Mouse (Mus musculus): ENCODE measurements around the gene Wdr59. TPM values are rescaled to one million over a fixed set of nuclear protein-coding genes. Genes with fewer than 3 reads are reported as not detected.

The Wdr59 gene
- polyA plus RNA-seq, 1 experiment from 2014 or later: 7.7 TPM

DNA sequence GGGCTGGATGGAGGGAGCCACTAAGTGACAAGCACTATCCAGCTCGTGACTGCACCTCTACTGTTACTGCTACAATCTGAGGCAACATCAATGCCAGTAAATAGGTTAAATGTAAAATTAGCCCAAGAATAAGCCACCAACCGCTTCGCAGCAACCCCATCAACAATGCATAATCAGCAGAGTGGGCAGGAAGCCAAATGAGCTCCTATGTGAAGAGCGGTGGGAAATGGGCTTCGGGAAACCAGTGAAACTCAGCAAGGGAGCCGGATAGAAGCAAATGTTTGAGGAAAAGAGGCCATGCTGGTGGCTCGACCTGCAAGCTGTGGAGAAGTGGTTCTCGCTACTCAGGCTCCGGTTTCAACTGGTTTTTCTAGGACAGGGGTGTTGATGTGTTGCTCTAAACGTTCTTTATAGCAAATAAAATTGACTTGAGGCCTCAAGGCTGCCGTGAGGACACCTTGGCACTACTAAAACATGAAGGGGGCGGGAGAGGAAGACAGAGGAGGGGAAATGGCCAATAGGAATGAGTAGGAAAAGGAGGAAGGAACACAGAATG lies 50.3 kb downstream of the Wdr59 start:
- H3K27ac ChIP-seq: no peak overlapping the region

GRCm38 (mm10) chr8:111469013-111469412 lies 52.9 kb downstream of the Wdr59 start:
- WGBS: 53% methylated on average over 6 of the region's 6 CpGs
- Histone ChIP-seq H3K4me3 (no peak overlapping the region), H3K9ac (no peak overlapping the region), H3K4me2 (replicated peaks) (no peak overlapping the region), H3K4me1 (peaks cover 8% of the 10 kb centered on the region; the same call in 1 of the 2 replicates), H3K9me3 (replicated peaks) (no peaks in the 10 kb centered on the region), H3K36me3 (peaks cover 5% of the 10 kb centered on the region), H3K27ac (no peak overlapping the region), H3K27me3 (no peaks in the 10 kb centered on the region)
- no peak for ATAC-seq (ENCODE audit: low FRiP score)

More for the DNA sequence above, 50.3 kb downstream of the Wdr59 start:
- WGBS: 81% methylated on average over 12 of the region's 12 CpGs
- no peak overlapping the region for H3K4me3 ChIP-seq
- H3K4me2 ChIP-seq (replicated peaks): no peak overlapping the region
- H3K9ac ChIP-seq: no peak overlapping the region
- H3K27me3 ChIP-seq: no peaks in the 10 kb centered on the region
- no peaks in the 10 kb centered on the region for H3K9me3 ChIP-seq (replicated peaks)
- H3K36me3 ChIP-seq: peaks cover 18% of the 10 kb centered on the region
- ATAC-seq (ENCODE audit: low FRiP score): no peak
- H3K4me1 ChIP-seq: peaks cover 8% of the 10 kb centered on the region; the same call in 1 of the 2 replicates

DNA sequence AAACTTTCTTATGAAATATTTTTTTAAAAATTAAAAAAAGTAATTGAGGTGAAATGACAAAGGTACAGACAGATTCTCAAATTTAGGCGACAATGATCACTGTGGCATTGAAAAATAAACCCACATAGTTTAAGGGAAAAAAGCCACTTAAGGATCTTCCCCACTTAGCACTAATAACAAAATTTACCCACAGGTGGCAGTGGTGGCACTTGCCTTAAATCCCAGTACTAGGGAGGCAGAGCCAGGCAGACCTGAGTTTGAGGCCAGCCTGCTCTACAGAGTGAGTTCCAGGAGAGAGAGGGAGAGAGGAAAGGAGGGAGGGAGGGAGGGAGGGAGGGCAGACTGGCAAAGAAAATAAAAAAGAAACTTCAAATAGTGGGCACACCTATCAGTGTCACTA lies 56.6 kb downstream of the Wdr59 start:
- no peak overlapping the region for H3K9ac ChIP-seq
- ATAC-seq (ENCODE audit: low FRiP score): no peak
- 90% methylated on average over 1 of the region's 1 CpGs for WGBS
- peaks cover 5% of the 10 kb centered on the region; the same call in 1 of the 2 replicates for H3K4me1 ChIP-seq
- peaks cover 5% of the 10 kb centered on the region; the same call in 1 of the 2 replicates for H3K36me3 ChIP-seq
- no peak overlapping the region for H3K27ac ChIP-seq
- no peak overlapping the region for H3K4me3 ChIP-seq
- H3K27me3 ChIP-seq: no peaks in the 10 kb centered on the region
- no peaks in the 10 kb centered on the region for H3K9me3 ChIP-seq (replicated peaks)
- H3K4me2 ChIP-seq (replicated peaks): no peak overlapping the region

DNA sequence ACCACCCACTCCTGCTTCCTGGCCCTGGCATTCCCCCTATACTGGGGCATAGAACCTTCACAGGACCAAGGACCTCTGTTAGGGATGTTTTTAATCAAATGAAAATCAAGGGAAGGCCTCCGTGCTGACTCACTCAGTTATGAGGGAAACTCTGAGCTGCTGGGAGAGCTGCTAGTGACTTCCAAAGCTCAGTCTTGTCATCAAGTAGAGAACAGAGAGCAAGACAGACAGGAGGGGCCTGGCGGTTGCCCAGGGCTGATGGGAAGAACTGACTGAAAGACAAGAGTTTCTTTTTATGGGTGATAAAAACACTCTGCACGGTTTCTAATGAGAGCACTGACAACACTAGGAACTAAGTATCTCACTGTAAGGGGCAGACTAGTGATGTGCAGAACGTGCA lies 57.4 kb downstream of the Wdr59 start:
- Histone ChIP-seq H3K9ac (no peak overlapping the region), H3K4me1 (peaks cover 5% of the 10 kb centered on the region; the same call in 1 of the 2 replicates), H3K36me3 (peaks cover 7% of the 10 kb centered on the region; the same call in 1 of the 2 replicates), H3K4me2 (replicated peaks) (no peak overlapping the region), H3K27ac (no peak overlapping the region), H3K4me3 (no peak overlapping the region), H3K27me3 (no peaks in the 10 kb centered on the region), H3K9me3 (replicated peaks) (no peaks in the 10 kb centered on the region)
- ATAC-seq (ENCODE audit: low FRiP score): no peak
- 80% methylated on average over 4 of the region's 4 CpGs for WGBS

DNA sequence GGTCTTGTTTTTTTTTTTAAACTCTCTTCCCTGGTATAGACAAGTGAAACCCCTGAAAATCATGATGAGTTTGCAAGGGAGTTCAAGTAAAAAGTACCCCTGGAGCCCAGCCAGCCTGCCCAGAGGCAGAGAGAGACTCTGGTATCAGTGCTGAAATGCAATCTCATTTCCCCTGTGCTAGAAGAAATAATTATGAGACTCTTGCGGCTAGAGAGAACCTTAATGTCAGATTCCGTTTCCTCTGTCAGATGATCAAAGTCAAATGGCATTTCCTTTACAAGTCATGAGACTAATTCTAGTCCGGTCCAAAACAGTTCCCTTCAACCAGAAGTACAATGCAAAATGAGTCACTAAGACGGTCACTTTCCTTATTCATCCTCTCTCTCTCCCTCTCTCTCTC lies 72.2 kb downstream of the Wdr59 start:
- H3K9ac ChIP-seq: no peak overlapping the region
- peaks cover 15% of the 10 kb centered on the region for H3K36me3 ChIP-seq
- H3K4me2 ChIP-seq (replicated peaks): no peak overlapping the region
- H3K4me1 ChIP-seq: no peaks in the 10 kb centered on the region
- no peaks in the 10 kb centered on the region for H3K27me3 ChIP-seq
- no peak for ATAC-seq (ENCODE audit: low FRiP score)
- H3K27ac ChIP-seq: no peak overlapping the region
- no peak overlapping the region for H3K4me3 ChIP-seq
- H3K9me3 ChIP-seq (replicated peaks): no peaks in the 10 kb centered on the region
- 77% methylated on average over 4 of the region's 4 CpGs for WGBS

- 74% methylated on average over 4 of the region's 4 CpGs for WGBS
- Histone ChIP-seq H3K9me3 (replicated peaks) (no peaks in the 10 kb centered on the region), H3K4me1 (no peaks in the 10 kb centered on the region), H3K4me2 (replicated peaks) (no peak overlapping the region), H3K9ac (no peak overlapping the region), H3K4me3 (no peak overlapping the region), H3K36me3 (peaks cover 12% of the 10 kb centered on the region), H3K27ac (no peak overlapping the region), H3K27me3 (no peaks in the 10 kb centered on the region)
- ATAC-seq (ENCODE audit: low FRiP score): no peak
Measured at GRCm38 (mm10) chr8:111445960-111446660, 75.8 kb downstream of the Wdr59 start.

DNA sequence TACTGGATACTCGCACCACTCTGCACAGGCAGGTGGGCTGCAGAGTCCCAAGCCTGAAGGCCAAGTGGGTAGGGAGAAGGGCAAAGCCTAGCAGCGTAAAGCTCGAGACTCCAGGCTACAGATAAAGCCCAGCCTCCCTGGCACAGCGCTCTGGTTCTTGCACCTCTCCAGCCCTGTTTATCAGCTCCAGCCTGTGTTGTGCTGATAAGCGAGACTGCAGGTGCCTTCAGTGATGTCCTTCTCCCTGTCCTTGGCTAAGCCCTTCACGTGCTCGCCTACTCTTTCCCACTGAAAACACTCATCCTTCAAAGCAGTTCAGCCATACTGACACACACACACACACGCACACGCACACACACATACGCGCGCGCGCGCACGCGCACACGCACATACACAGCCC lies 76.3 kb downstream of the Wdr59 start:
- H3K4me3 ChIP-seq: no peak overlapping the region
- H3K9me3 ChIP-seq (replicated peaks): no peaks in the 10 kb centered on the region
- H3K27ac ChIP-seq: no peak overlapping the region
- H3K36me3 ChIP-seq: peaks cover 8% of the 10 kb centered on the region
- no peak overlapping the region for H3K4me2 ChIP-seq (replicated peaks)
- H3K4me1 ChIP-seq: no peaks in the 10 kb centered on the region
- no peaks in the 10 kb centered on the region for H3K27me3 ChIP-seq
- no peak overlapping the region for H3K9ac ChIP-seq
- ATAC-seq (ENCODE audit: low FRiP score): no peak
- 91% methylated on average over 18 of the region's 18 CpGs for WGBS

- H3K9me3 ChIP-seq (replicated peaks): no peaks in the 10 kb centered on the region
- H3K4me1 ChIP-seq: no peaks in the 10 kb centered on the region
- 87% methylated on average over 4 of the region's 4 CpGs for WGBS
- H3K27ac ChIP-seq: no peak overlapping the region
- H3K27me3 ChIP-seq: no peaks in the 10 kb centered on the region
- no peak overlapping the region for H3K4me2 ChIP-seq (replicated peaks)
- H3K9ac ChIP-seq: no peak overlapping the region
- peaks cover 8% of the 10 kb centered on the region for H3K36me3 ChIP-seq
- no peak for ATAC-seq (ENCODE audit: low FRiP score)
- no peak overlapping the region for H3K4me3 ChIP-seq
Measured at GRCm38 (mm10) chr8:111444245-111444644, 77.6 kb downstream of the Wdr59 start.

DNA sequence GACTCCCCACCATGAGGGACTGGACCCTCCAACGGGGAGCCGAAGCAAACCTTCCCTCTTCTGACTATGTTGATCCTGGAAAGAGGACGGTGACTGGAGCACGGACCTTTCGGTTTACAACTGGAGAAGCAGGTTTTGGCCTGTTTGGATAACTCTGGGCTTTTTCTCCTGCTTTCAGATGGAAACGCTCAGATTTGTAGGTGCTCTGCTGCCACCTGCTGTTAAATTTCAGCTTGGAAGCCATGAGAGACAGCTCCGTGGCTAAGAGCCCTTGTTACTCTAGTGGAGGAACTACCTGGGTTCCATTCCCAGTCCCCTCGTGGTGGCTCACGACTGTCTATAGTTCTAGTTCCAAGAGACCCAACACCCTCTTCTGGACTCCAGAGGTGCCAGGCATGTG lies 82.7 kb downstream of the Wdr59 start:
- ATAC-seq (ENCODE audit: low FRiP score): no peak
- H3K27ac ChIP-seq: no peak overlapping the region
- no peaks in the 10 kb centered on the region for H3K36me3 ChIP-seq
- no peaks in the 10 kb centered on the region for H3K27me3 ChIP-seq
- no peaks in the 10 kb centered on the region for H3K9me3 ChIP-seq (replicated peaks)
- H3K9ac ChIP-seq: no peak overlapping the region
- H3K4me1 ChIP-seq: no peaks in the 10 kb centered on the region
- H3K4me2 ChIP-seq (replicated peaks): no peak overlapping the region
- H3K4me3 ChIP-seq: no peak overlapping the region
- WGBS: 16% methylated on average over 9 of the region's 9 CpGs

- H3K27ac ChIP-seq: no peak overlapping the region
- WGBS: 69% methylated on average over 11 of the region's 11 CpGs
- no peaks in the 10 kb centered on the region for H3K4me1 ChIP-seq
- H3K4me2 ChIP-seq (replicated peaks): no peak overlapping the region
- H3K27me3 ChIP-seq: no peaks in the 10 kb centered on the region
- ATAC-seq (ENCODE audit: low FRiP score): no peak
- no peak overlapping the region for H3K9ac ChIP-seq
- no peak overlapping the region for H3K4me3 ChIP-seq
- no peaks in the 10 kb centered on the region for H3K36me3 ChIP-seq
- no peaks in the 10 kb centered on the region for H3K9me3 ChIP-seq (replicated peaks)
Measured at GRCm38 (mm10) chr8:111435071-111435828, 86.6 kb downstream of the Wdr59 start.

DNA sequence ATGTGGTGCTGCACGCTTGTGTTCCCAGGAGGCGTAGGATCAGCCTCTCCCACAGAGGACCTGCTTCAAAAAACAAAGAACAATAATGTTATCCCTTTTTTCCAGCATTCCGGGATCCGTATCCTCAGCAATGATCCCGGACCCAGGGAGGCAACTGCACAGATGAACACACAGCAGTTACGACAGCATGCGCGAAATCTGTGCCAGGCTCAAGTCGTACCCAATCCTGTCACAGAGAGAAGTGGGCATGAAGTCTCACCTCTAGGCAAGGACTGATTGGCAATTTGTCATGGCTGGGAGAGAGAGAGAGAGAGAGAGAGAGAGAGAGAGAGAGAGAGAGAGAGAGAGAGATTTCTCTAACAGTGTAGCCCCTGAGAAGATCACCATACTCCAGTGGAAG lies 97.2 kb downstream of the Wdr59 start:
- no peak for ATAC-seq (ENCODE audit: low FRiP score)
- Histone ChIP-seq H3K4me1 (no peaks in the 10 kb centered on the region), H3K4me2 (replicated peaks) (no peak overlapping the region), H3K27me3 (no peaks in the 10 kb centered on the region), H3K27ac (no peak overlapping the region), H3K4me3 (no peak overlapping the region), H3K9me3 (replicated peaks) (no peaks in the 10 kb centered on the region), H3K9ac (no peak overlapping the region), H3K36me3 (no peaks in the 10 kb centered on the region)
- WGBS: 89% methylated on average over 9 of the region's 9 CpGs

- 88% methylated on average over 11 of the region's 11 CpGs for WGBS
Measured at GRCm38 (mm10) chr8:111424181-111424580, 97.7 kb downstream of the Wdr59 start.

More at GRCm38 (mm10) chr8:111424181-111424580, 97.7 kb downstream of the Wdr59 start:
- Histone ChIP-seq H3K4me2 (replicated peaks) (no peak overlapping the region), H3K27me3 (no peaks in the 10 kb centered on the region), H3K9me3 (replicated peaks) (no peaks in the 10 kb centered on the region), H3K4me3 (no peak overlapping the region), H3K9ac (no peak overlapping the region), H3K36me3 (no peaks in the 10 kb centered on the region), H3K4me1 (no peaks in the 10 kb centered on the region), H3K27ac (no peak overlapping the region)
- no peak for ATAC-seq (ENCODE audit: low FRiP score)

Measured in hindbrain, embryonic 12.5 days (tissue).